Mouse (Mus musculus) testis, adult 2 months (tissue): ENCODE measurements around the gene Sgo2b.

Experiments
- CTCF ChIP-seq: fragments of 200-500 bp; IDR thresholded peaks from 2 replicates; pipeline ENCODE4 v1.5.1; 2012; ENCODE audit warnings: low read depth, mild to moderate bottlenecking, inconsistent platforms, low read length, moderate library complexity; ENCODE audit not compliant: control insufficient read depth, insufficient read depth, insufficient replicate concordance
- POLR2A ChIP-seq: fragments of 200-500 bp; IDR thresholded peaks from 2 replicates; pipeline ENCODE4 v1.6.1; 2012; ENCODE audit warnings: low read depth, mild to moderate bottlenecking, inconsistent platforms, low read length, moderate library complexity; ENCODE audit not compliant: control insufficient read depth

GRCm38 (mm10) chr8:63951626-63952377, at the start of gene Sgo2b:
- TF ChIP-seq CTCF = no peak
- no peak for TF ChIP-seq POLR2A
